Comparison of ENCODE assay signal across 27 mouse cellular contexts in genomic region chr1:86424336-86424735, GRCm38 (mm10). TPM values are rescaled to one million over a fixed set of nuclear protein-coding genes. Genes with fewer than 3 reads are reported as not detected.
DNase-seq lines count a peak whose midpoint lies in the region; ATAC-seq and TF ChIP-seq lines count a peak whose summit lies in the region.
"Had no signal": no experiment of that assay in that cellular context is flagged by ENCODE, and none has a peak within 500 bp of the region (broad histone marks: within the 10 kb centered on the region; RNA-seq: fewer than 3 reads in every experiment).

No protein-coding gene starts in this region.

- no peak overlapping the region for H3K4me2 ChIP-seq in heart, postnatal 0 days (ENCODE audit: low read depth, low read length)
- no peak overlapping the region for H3K4me2 ChIP-seq in CH12.LX (ENCODE audit: insufficient read depth, low read depth, poor library complexity, severe bottlenecking)
- no peak overlapping the region for H3K4me2 ChIP-seq in hindbrain, embryonic 12.5 days (replicated peaks)
- no peak overlapping the region for H3K4me2 ChIP-seq in neural tube, embryonic 12.5 days (replicated peaks)
- H3K4me2 ChIP-seq: heart, embryonic 15.5 days; hindbrain, embryonic 15.5 days; limb, embryonic 13.5 days; liver, embryonic 15.5 days had no signal

- H3K36me3 ChIP-seq in heart, postnatal 0 days (replicated peaks; ENCODE audit: control insufficient read depth, insufficient read depth, low read length), result no peaks in the 10 kb centered on the region
- H3K36me3 ChIP-seq in CH12.LX (replicated peaks in 1 of 2; ENCODE audit: control insufficient read depth in 1 of 2, insufficient read depth in 1 of 2, low read length in 1 of 2), result no peaks in the 10 kb centered on the region
- no peaks in the 10 kb centered on the region for H3K36me3 ChIP-seq in hindbrain, embryonic 12.5 days
- H3K36me3 ChIP-seq in neural tube, embryonic 12.5 days, result no peaks in the 10 kb centered on the region
- H3K36me3 ChIP-seq: heart, embryonic 15.5 days; hindbrain, embryonic 15.5 days; limb, embryonic 13.5 days; liver, embryonic 15.5 days had no signal

- in situ Hi-C loops in CH12.LX (cut with MboI; ENCODE audit: low pct_ligation_motif_present, low pct_unique_long_range_greater_than_20kb, low sequenced_read_pairs), result no loop called here

- no peaks in the 10 kb centered on the region for H3K9me3 ChIP-seq in heart, postnatal 0 days (replicated peaks; ENCODE audit: control insufficient read depth, low read length)
- no peaks in the 10 kb centered on the region for H3K9me3 ChIP-seq in CH12.LX (replicated peaks; ENCODE audit: low read length)
- H3K9me3 ChIP-seq in hindbrain, embryonic 12.5 days (replicated peaks), result no peaks in the 10 kb centered on the region
- no peaks in the 10 kb centered on the region for H3K9me3 ChIP-seq in neural tube, embryonic 12.5 days
- H3K9me3 ChIP-seq: heart, embryonic 15.5 days; hindbrain, embryonic 15.5 days; limb, embryonic 13.5 days; liver, embryonic 15.5 days; megakaryocyte, embryonic 14.5 days had no signal

- H3K9ac ChIP-seq in heart, postnatal 0 days (replicated peaks; ENCODE audit: low read depth, low read length), result no peak overlapping the region
- H3K9ac ChIP-seq in CH12.LX (ENCODE audit: insufficient read depth, low read depth), result no peak overlapping the region
- no peak overlapping the region for H3K9ac ChIP-seq in hindbrain, embryonic 12.5 days
- no peak overlapping the region for H3K9ac ChIP-seq in neural tube, embryonic 12.5 days
- H3K9ac ChIP-seq: heart, embryonic 15.5 days; hindbrain, embryonic 15.5 days; liver, embryonic 15.5 days had no signal

- H3K27me3 ChIP-seq in heart, postnatal 0 days (ENCODE audit: control insufficient read depth, insufficient read depth, low read length), result no peaks in the 10 kb centered on the region
- H3K27me3 ChIP-seq in CH12.LX (replicated peaks), result no peaks in the 10 kb centered on the region
- no peaks in the 10 kb centered on the region for H3K27me3 ChIP-seq in hindbrain, embryonic 12.5 days
- no peaks in the 10 kb centered on the region for H3K27me3 ChIP-seq in neural tube, embryonic 12.5 days (replicated peaks)
- H3K27me3 ChIP-seq: heart, embryonic 15.5 days; hindbrain, embryonic 15.5 days; limb, embryonic 13.5 days; liver, embryonic 15.5 days; megakaryocyte, embryonic 14.5 days; Patski had no signal

- no peaks in the 10 kb centered on the region for H3K79me2 ChIP-seq in CH12.LX (replicated peaks; ENCODE audit: control insufficient read depth, extremely low read depth, insufficient read depth, poor library complexity, severe bottlenecking)

- TF ChIP-seq RAD21 in CH12.LX (IDR thresholded peaks at IDR 0.05; ENCODE audit: low read depth, low read length), result peak; percentile 12

- no peak for TF ChIP-seq EP300 in heart, postnatal 0 days (IDR thresholded peaks at IDR 0.05; ENCODE audit: low read depth)
- no peak for TF ChIP-seq EP300 in CH12.LX (IDR thresholded peaks at IDR 0.05; ENCODE audit: low read length)

- no peak for ATAC-seq in heart, postnatal 0 days (ENCODE audit: insufficient read depth, low read depth)
- ATAC-seq in hindbrain, embryonic 12.5 days (ENCODE audit: low FRiP score), result no peak
- peak; percentile 32 for ATAC-seq in neural tube, embryonic 12.5 days (ENCODE audit: low FRiP score, low read depth)
- ATAC-seq in granulocyte monocyte progenitor cell, adult 5-6 weeks (replicated peaks; ENCODE audit: poor library complexity, severe bottlenecking), result no peak
- ATAC-seq: activated CD4-positive, CD25-positive, alpha-beta regulatory T cell, adult 4 months; Patski had no signal

- peaks cover 7% of the 10 kb centered on the region; the same call in 1 of the 2 replicates for H3K4me1 ChIP-seq in heart, postnatal 0 days (ENCODE audit: control insufficient read depth, insufficient read depth)
- peaks cover 3 to 10% of the 10 kb centered on the region in 2 experiments; a peak in 3 of 4 replicates for H3K4me1 ChIP-seq in CH12.LX (ENCODE audit: control insufficient read depth in 1 of 2, insufficient read depth in 2 of 2)
- H3K4me1 ChIP-seq in hindbrain, embryonic 12.5 days, result peaks cover 23% of the 10 kb centered on the region
- peaks cover 21% of the 10 kb centered on the region for H3K4me1 ChIP-seq in neural tube, embryonic 12.5 days
- H3K4me1 ChIP-seq: liver, embryonic 15.5 days had no signal

- WGBS in heart, postnatal 0 days, result 81% methylated on average over 1 of the region's 1 CpGs
- 93% methylated on average over 1 of the region's 1 CpGs for WGBS in hindbrain, embryonic 12.5 days
- 86% methylated on average over 1 of the region's 1 CpGs for WGBS in neural tube, embryonic 12.5 days

- no peak overlapping the region for H3K4me3 ChIP-seq in heart, postnatal 0 days (ENCODE audit: low read depth, low read length)
- no peak overlapping the region for H3K4me3 ChIP-seq in CH12.LX (replicated peaks in 1 of 3; ENCODE audit: low read depth in 2 of 3, low read length in 2 of 3, poor library complexity in 1 of 3)
- H3K4me3 ChIP-seq in hindbrain, embryonic 12.5 days, result no peak overlapping the region
- no peak overlapping the region for H3K4me3 ChIP-seq in neural tube, embryonic 12.5 days
- H3K4me3 ChIP-seq: heart, embryonic 15.5 days; hindbrain, embryonic 15.5 days; limb, embryonic 13.5 days; liver, embryonic 15.5 days; megakaryocyte, embryonic 14.5 days had no signal

- DNase-seq in heart, postnatal 0 days (ENCODE audit: low spot score), result no peak
- no peak for DNase-seq in heart, adult 8-10 months (ENCODE audit: low spot score)
- no peak for DNase-seq in CH12.LX (ENCODE audit: extremely low read depth)
- no peak for DNase-seq in c-Kit-positive CD71-positive TER-119-positive erythroid progenitor cells, embryonic 14.5 days (ENCODE audit: low spot score)
- no peak for DNase-seq in kidney, postnatal 4 days
- DNase-seq: adrenal gland, postnatal 36 days; B cell, adult 2 months; cerebellum, adult 9-10 months; heart, adult 18-20 months; kidney, adult 2 months; kidney, postnatal 14 days; layer of hippocampus, adult 9-11 months; lung, postnatal 10 days; right cerebral cortex, postnatal 4 days had no signal

- dilution Hi-C loops in CH12.LX (cut with MboI; ENCODE audit: extremely low pct_ligation_motif_present, extremely low pct_unique_long_range_greater_than_20kb, low sequenced_read_pairs), result no loop called here

- no peak for TF ChIP-seq CTCF in heart, postnatal 0 days (IDR thresholded peaks at IDR 0.05; ENCODE audit: low read depth)
- peak in 1 of 2 experiments; percentile 7; a peak in 1 of 4 replicates for TF ChIP-seq CTCF in CH12.LX (conservative IDR thresholded peaks at IDR 0.05 in 1 of 2, IDR thresholded peaks at IDR 0.05 in 1 of 2; ENCODE audit: low read depth in 2 of 2, low read length in 2 of 2)

- H3K27ac ChIP-seq in heart, postnatal 0 days (ENCODE audit: low read depth), result peak overlapping the region; percentile 62; the same call in 1 of the 2 replicates
- H3K27ac ChIP-seq in CH12.LX (ENCODE audit: insufficient read depth, low read depth), result no peak overlapping the region
- peak overlapping the region; percentile 76 for H3K27ac ChIP-seq in hindbrain, embryonic 12.5 days
- peak overlapping the region; percentile 7; the same call in 1 of the 2 replicates for H3K27ac ChIP-seq in neural tube, embryonic 12.5 days
- H3K27ac ChIP-seq: heart, embryonic 15.5 days; liver, embryonic 15.5 days had no signal

- no peak for TF ChIP-seq POLR2A in CH12.LX (IDR thresholded peaks at IDR 0.05; ENCODE audit: low read depth, low read length)

TF ChIP-seq in CH12.LX, 34 proteins besides CTCF, POLR2A, EP300 and RAD21:
- TF ChIP-seq NELFE (IDR thresholded peaks at IDR 0.05; ENCODE audit: low read depth, low read length) (no peak), ELF1 (IDR thresholded peaks at IDR 0.05; ENCODE audit: low read depth, low read length) (no peak), TCF12 (IDR thresholded peaks at IDR 0.05; ENCODE audit: low read depth, low read length) (no peak), BHLHE40 (IDR thresholded peaks at IDR 0.05; ENCODE audit: low read depth, low read length) (no peak), RCOR1 (conservative IDR thresholded peaks at IDR 0.05; ENCODE audit: low read depth, low read length) (no peak), SMC3 (IDR thresholded peaks at IDR 0.05; ENCODE audit: low read depth, low read length) (no peak), MAX (IDR thresholded peaks at IDR 0.05; ENCODE audit: low read length) (no peak), GABPA (IDR thresholded peaks at IDR 0.05; ENCODE audit: insufficient replicate concordance, low read depth, low read length) (no peak), MAFK (IDR thresholded peaks at IDR 0.05; ENCODE audit: insufficient replicate concordance, low read length) (no peak)

RNA-seq across cellular contexts. Expression of gene Nmur1, which starts 1.7 kb away (rescaled TPM):
- total RNA-seq in heart, postnatal 0 days (2014; rRNA removed; ENCODE audit: low replicate concordance), result 0.31 TPM in 1 of 2 replicates, not detected in the other
- not detected in 2 replicates for polyA plus RNA-seq in heart, postnatal 0 days (2015; fragmentation: Nextera tagmentation; extraction: Ambion mirVana)
- total RNA-seq in heart, adult 8-10 months (2022), result not detected
- total RNA-seq in CH12.LX (2012; rRNA removed) (0.13 TPM in 1 of 2 replicates, not detected in the other), CH12.LX (2014; rRNA removed) (not detected in 2 replicates)
- polyA plus RNA-seq in CH12.LX (2012; ENCODE audit: insufficient read length, low read depth), result 0.16 TPM in 1 of 2 replicates, not detected in the other
- polyA plus RNA-seq in hindbrain, embryonic 12.5 days (2016; fragmentation: Nextera tagmentation; extraction: Ambion mirVana), result 0.23 TPM in 1 of 2 replicates, not detected in the other
- polyA plus RNA-seq in neural tube, embryonic 12.5 days (2016; fragmentation: Nextera tagmentation; extraction: Ambion mirVana), result 0.15 and 0.40 TPM in 2 replicates
- total RNA-seq in granulocyte monocyte progenitor cell, adult 5-6 weeks (2014; fragmentation: Nextera tagmentation), result not detected in 2 replicates
- total RNA-seq in granulocyte monocyte progenitor cell, adult 5-6 weeks (2017), result not detected in 2 replicates
- total RNA-seq: adrenal gland, postnatal 36 days; gastrocnemius, adult 8-10 months; heart, adult 18-20 months had no signal
- polyA plus RNA-seq: embryonic facial prominence, embryonic 14.5 days; heart, embryonic 15.5 days; limb, embryonic 13.5 days; liver, embryonic 15.5 days; Patski had no signal

RNA-seq across cellular contexts. Expression of gene Tex44, which starts 1.8 kb away (rescaled TPM):
- total RNA-seq in heart, postnatal 0 days (2014; rRNA removed; ENCODE audit: low replicate concordance), result not detected in 2 replicates
- polyA plus RNA-seq in heart, postnatal 0 days (2015; fragmentation: Nextera tagmentation; extraction: Ambion mirVana), result not detected in 2 replicates
- not detected for total RNA-seq in heart, adult 8-10 months (2022)
- total RNA-seq in CH12.LX (2012; rRNA removed) (not detected in 2 replicates), CH12.LX (2014; rRNA removed) (not detected in 2 replicates)
- polyA plus RNA-seq in CH12.LX (2012; ENCODE audit: insufficient read length, low read depth), result not detected in 2 replicates
- not detected in 2 replicates for polyA plus RNA-seq in hindbrain, embryonic 12.5 days (2016; fragmentation: Nextera tagmentation; extraction: Ambion mirVana)
- not detected in 2 replicates for polyA plus RNA-seq in neural tube, embryonic 12.5 days (2016; fragmentation: Nextera tagmentation; extraction: Ambion mirVana)
- total RNA-seq in granulocyte monocyte progenitor cell, adult 5-6 weeks (2014; fragmentation: Nextera tagmentation), result not detected in 2 replicates
- not detected in 2 replicates for total RNA-seq in granulocyte monocyte progenitor cell, adult 5-6 weeks (2017)
- total RNA-seq: adrenal gland, postnatal 36 days; gastrocnemius, adult 8-10 months; heart, adult 18-20 months; left cerebral cortex, postnatal 10 days had no signal
- polyA plus RNA-seq: activated CD4-positive, CD25-positive, alpha-beta regulatory T cell, adult 4 months; embryonic facial prominence, embryonic 14.5 days; heart, embryonic 15.5 days; hindbrain, embryonic 15.5 days; kidney, adult 2 months; limb, embryonic 13.5 days; liver, embryonic 15.5 days; Patski had no signal
